Mouse (Mus musculus) Patski (cell line): ENCODE results near the gene Lgr4. TPM values are rescaled to one million over a fixed set of nuclear protein-coding genes. Genes with fewer than 3 reads are reported as not detected.

Experiments used
- ATAC-seq: fragments of 100-300 bp; one replicate; pipeline ENCODE4 v1.8.0; 2021
- CTCF ChIA-PET: fragments of 350-600 bp; sonication (Branson Sonifier 250); formaldehyde crosslinking; loops from one replicate; lab custom pipeline; 2022; ENCODE audit warnings: inconsistent platforms; lab: Charles Lee
- POLR2A ChIA-PET: fragments of 350-600 bp; sonication (Branson Sonifier 250); formaldehyde crosslinking; loops from one replicate; lab custom pipeline; 2022; ENCODE audit warnings: antibody characterized with exemption, inconsistent platforms; lab: Charles Lee
- DNase-seq: peaks from one replicate; pipeline ENCODE4 v3.0.0-alpha.2; 2011; ENCODE audit warnings: low read depth, low spot score
- H3K27me3 ChIP-seq: fragments of 371-371 bp; one replicate; pipeline ENCODE4 v1.5.1; 2021
- CTCF ChIP-seq: fragments of 100-300 bp; IDR thresholded peaks from one replicate; pipeline ENCODE4 v1.5.1; 2021
- in situ Hi-C: fragments of 300-500 bp; cut with MboI; formaldehyde crosslinking; loops from 3 replicates; pipeline ENCODE4 v1.11.1; 2018; ENCODE audit warnings: low pct_unique_long_range_greater_than_20kb, mixed read lengths
- polyA plus RNA-seq: library from polyadenylated mRNA; unstranded; gene quantifications from one replicate; pipeline ENCODE4 v1.2.3, GENCODE M21; 2021

The Lgr4 gene
- polyA plus RNA-seq, 1 experiment from 2014 or later = 48.5 TPM

DNA sequence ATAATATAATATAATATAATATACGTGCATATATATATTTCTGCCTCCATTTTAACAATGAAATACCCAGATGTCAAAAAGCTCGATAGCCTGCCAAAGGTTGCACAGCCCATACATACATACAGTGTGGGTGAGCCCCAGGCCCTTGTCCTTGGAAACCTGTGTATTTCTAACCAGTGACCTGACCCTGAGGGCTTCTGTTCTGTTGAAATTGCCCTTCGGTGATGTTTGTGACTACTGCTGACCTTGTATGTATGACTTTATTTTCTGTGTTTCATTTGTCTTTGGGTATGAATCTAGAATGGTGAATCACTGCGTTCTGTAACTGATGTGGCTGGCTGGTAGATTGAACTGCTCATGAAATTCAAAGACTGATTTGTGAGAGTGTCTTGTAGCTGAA lies 49.4 kb downstream of the Lgr4 start:
- no peak for TF ChIP-seq CTCF
- CTCF ChIA-PET = interaction anchor here (0.7 to 1.4 kb wide), 2 partner anchors 16 to 20 kb away, joined by 3 read pairs; no protein-coding TSS in a partner anchor
- in situ Hi-C loops = no loop called here
- no peak for ATAC-seq
- H3K27me3 ChIP-seq = no peaks in the 10 kb centered on the region
- POLR2A ChIA-PET = no interaction called here
- DNase-seq = no peak

DNA sequence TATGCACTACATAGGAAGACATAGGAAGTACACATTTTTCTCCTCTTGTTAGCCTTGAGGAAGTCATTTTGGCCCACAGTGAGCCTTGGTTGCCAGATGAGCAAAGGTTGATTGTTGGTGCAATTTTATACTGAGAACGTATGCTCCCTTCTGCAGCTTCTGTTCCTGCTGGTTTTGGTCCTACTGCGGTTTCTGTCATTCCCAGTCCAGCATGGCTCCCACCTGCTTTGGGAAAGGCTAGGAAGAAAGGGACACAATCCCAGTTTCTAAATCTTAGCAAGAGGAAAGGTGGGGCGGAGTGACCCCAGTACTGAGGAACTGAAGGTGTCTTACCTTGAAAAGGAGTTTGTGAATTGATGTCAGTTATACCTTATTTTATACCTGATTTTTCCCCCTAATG lies 51.9 kb downstream of the Lgr4 start:
- no peak for ATAC-seq
- in situ Hi-C loops = no loop called here

DNA sequence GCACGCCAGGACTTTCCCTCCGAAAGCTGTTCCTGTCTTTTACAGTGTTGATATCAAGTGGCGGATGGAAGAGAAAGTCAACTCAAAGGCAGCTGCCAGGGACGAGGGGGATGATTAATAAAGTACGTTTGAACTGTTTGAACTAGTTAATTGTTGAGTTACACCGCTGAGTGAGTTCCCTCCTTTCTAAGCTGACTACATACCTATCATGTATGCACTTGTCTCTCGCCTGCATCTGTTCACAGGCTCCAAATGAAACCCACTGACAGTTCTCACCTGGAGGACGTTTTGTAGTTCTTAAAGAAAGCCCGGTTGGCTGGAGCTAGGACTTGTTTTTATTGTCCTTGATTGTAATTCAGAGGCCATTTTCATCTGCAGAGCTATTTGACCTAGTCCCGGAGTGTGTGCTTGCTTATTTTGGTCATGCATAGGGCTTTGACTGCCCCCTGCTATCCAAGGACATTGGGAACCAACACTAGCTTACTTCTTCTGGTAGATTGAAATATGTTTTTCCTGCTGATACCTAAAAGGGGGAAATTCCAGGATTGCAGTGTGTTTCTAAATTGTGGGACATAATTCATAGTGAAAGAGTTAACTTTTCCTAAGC lies 52.6 kb downstream of the Lgr4 start:
- POLR2A ChIA-PET = interaction anchor here (1.6 kb wide), 1 partner anchor 12 kb away, joined by 3 read pairs; no protein-coding TSS in a partner anchor
- CTCF ChIA-PET = interaction anchor here (0.8 to 2.3 kb wide), 4 partner anchors 11 to 27 kb away, joined by 3 to 5 read pairs (median 4); no protein-coding TSS in a partner anchor
- in situ Hi-C loops = no loop called here

More for the DNA sequence above, 51.9 kb downstream of the Lgr4 start:
- POLR2A ChIA-PET = interaction anchor here (1.6 kb wide), 1 partner anchor 12 kb away, joined by 3 read pairs; no protein-coding TSS in a partner anchor
- TF ChIP-seq CTCF = no peak
- CTCF ChIA-PET = interaction anchor here (1.0 to 2.3 kb wide), 2 partner anchors 15 to 20 kb away, joined by 4 to 5 read pairs; no protein-coding TSS in a partner anchor
- no peaks in the 10 kb centered on the region for H3K27me3 ChIP-seq
- no peak for DNase-seq

DNA sequence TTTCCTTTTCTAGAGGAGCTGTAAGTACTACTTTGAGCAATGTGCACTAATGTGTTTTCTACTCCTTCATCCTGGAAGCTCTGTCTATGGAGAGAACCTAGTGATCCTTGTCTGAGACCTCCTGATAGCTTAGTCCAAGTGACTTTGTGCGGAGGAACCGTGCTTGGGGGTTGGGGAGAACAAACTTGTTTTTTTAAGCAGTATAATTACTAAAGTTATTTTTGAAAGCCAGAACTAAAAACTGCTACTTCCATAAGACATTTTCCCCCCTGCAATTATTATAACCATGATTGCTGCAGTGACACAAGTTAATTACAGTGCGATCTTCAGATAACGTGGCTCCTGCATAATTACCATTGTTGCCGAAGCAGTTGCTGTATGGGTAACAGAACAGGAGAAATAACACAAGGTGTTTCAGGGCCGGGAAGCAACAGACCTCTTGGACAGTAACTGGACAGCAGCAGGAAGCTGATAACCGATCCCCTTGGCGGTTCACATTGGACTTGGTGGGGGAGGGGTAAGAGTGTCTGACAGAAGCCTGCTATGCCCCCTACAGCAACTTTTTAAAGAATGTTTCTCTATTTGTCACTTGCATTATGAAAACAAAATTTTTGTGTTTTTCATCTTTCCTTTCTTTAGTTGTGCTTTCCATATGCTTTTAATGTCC lies 53.4 kb downstream of the Lgr4 start:
- in situ Hi-C loops = no loop called here
- DNase-seq (no peak), ATAC-seq (no peak)
- ChIA-PET POLR2A (interaction anchor here (1.6 kb wide), 1 partner anchor 11 kb away, joined by 3 read pairs; no protein-coding TSS in a partner anchor), CTCF (interaction anchor here (0.8 to 2.3 kb wide), 4 partner anchors 12 to 50 kb away, joined by 3 to 5 read pairs (median 4); no protein-coding TSS in a partner anchor)
- no peaks in the 10 kb centered on the region for H3K27me3 ChIP-seq
- no peak for TF ChIP-seq CTCF

More for the DNA sequence above, 52.6 kb downstream of the Lgr4 start:
- H3K27me3 ChIP-seq = no peaks in the 10 kb centered on the region
- DNase-seq = no peak
- ATAC-seq = no peak
- TF ChIP-seq CTCF = no peak

DNA sequence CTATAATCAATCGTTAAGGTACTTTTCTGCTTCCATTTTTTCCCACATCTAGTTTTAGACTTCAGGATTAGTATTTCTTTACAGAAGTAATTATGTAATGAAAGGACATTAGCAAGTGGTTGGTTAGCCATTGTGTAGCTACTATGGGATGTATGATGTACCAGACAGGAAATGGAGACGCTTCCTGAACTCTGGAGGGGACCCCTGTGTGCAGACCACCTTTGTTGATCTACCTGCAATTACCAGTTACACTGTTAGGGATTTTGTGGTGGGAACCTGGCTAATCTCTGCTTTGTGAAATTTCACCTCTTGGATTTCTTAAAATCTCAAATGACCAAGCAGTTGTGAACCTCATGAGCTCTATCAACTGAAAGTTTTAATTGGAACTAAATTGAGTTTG lies 54.9 kb downstream of the Lgr4 start:
- POLR2A ChIA-PET = no interaction called here

DNA sequence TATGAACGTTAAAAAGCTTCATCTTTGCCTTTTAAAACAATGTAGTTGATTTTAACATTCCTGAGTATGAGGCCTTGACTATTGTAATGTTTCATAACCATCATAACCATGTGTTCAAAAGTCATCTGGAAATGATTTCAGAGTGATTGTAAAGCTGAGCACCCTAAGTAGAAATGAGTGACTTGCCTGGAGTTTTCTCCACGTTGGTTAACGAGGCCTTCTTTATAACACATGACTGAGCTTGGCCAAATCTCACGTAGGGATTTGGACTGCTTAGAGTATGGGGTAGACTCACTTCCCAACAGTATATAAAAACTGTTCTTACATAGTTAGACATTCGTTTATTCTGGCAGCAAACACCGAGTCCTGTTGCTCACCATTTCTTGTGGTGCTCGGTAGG lies 55.5 kb downstream of the Lgr4 start:
- in situ Hi-C loops = no loop called here
- CTCF ChIA-PET = interaction anchor here (0.7 to 1.8 kb wide), 5 partner anchors 9 to 73 kb away, joined by 3 to 6 read pairs (median 4); no protein-coding TSS in a partner anchor
- POLR2A ChIA-PET = no interaction called here
- TF ChIP-seq CTCF = no peak
- ATAC-seq (no peak), DNase-seq (no peak)
- no peaks in the 10 kb centered on the region for H3K27me3 ChIP-seq

More for the DNA sequence above, 54.9 kb downstream of the Lgr4 start:
- no peaks in the 10 kb centered on the region for H3K27me3 ChIP-seq
- DNase-seq (no peak), ATAC-seq (no peak)
- in situ Hi-C loops = no loop called here
- TF ChIP-seq CTCF = no peak
- CTCF ChIA-PET = interaction anchor here (0.7 to 1.8 kb wide), 5 partner anchors 9 to 38 kb away, joined by 3 to 6 read pairs (median 4); no protein-coding TSS in a partner anchor

DNA sequence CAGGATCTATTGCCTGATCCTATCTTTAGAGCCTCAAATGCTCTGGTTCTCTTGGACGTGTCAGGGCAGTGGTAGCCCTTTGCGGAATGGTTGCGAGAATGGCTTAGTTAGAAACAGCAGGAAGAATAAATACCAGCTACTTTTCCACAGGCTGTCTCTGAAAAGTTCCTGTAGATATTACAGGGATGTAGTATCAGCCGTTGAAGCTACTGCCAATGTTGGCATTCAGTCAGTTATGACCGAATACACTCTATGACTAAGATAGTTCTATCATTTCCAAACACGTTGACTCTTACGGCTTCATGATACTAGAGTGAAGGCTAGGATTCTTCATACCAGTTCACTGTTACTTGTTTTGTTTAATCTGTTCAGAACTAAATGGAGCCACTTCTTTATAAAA lies 57.4 kb downstream of the Lgr4 start:
- DNase-seq (no peak), ATAC-seq (no peak)
- in situ Hi-C loops = no loop called here
- CTCF ChIA-PET = interaction anchor here (1.4 kb wide), 1 partner anchor 15 kb away, joined by 3 read pairs; no protein-coding TSS in a partner anchor
- no peak for TF ChIP-seq CTCF
- no peaks in the 10 kb centered on the region for H3K27me3 ChIP-seq
- POLR2A ChIA-PET = interaction anchor here (0.5 kb wide), 1 partner anchor 243 kb away, joined by 4 read pairs; no protein-coding TSS in a partner anchor

DNA sequence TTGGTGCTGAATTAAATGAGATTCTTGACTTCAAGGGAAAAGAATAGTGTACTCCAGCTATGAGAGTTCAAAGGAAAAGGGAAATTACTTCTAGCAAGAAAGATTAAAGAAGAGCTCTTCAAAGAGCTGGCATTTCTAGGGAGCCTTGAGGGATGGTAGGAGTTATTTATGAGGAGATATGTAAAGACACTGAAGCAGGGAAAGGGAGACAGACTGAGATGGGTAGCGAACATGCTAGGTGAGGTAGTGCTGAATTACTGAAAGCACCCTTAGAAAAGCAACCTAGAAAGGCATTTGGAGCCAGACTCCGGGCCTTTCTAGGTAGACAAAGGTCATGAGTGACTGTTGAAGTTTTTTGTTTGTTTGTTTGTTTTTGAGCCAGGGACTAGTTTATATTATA lies 58.7 kb downstream of the Lgr4 start:
- in situ Hi-C loops = no loop called here
- DNase-seq = no peak
- CTCF ChIA-PET = no interaction called here
- POLR2A ChIA-PET = no interaction called here
- no peak for ATAC-seq
- TF ChIP-seq CTCF = no peak
- no peaks in the 10 kb centered on the region for H3K27me3 ChIP-seq

DNA sequence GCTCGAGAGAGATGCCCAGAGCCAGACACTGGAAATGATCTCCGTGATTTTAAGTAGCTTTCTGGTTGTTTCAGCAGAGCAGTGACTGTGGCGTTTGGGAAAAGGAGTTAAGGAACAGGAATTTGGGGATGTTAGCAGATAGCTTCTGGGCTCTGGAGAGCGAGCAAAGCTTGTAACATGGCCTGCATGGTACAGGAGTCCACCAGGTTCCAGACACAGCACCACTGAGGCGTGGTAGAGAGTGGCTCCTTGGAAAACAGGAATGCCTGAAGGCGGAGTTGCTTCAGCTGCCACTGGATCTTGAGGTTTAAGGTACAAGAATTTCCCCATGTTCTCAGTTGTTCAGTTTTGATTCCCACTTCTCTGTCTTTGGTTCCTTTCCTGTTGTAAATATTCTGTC lies 59.9 kb downstream of the Lgr4 start:
- in situ Hi-C loops = no loop called here
- ATAC-seq = no peak
- POLR2A ChIA-PET = no interaction called here

DNA sequence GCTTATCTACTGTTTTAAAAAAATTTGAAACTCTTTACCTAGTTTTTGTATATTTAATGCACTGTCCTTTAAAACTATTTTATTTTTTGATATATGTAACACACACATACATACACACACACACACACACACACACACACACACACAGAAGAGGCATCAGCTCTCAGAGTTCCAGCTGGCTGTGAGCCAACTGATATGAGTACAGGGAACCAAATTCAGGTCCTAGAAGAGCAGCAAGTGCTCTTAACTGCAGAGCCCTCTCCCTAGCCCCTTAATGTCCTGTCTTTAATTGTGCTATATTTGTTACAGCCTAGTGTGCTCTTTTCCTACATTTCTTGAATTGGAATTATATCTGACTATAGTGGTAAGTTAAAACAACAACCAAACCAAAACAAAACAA lies 61.8 kb downstream of the Lgr4 start:
- no peaks in the 10 kb centered on the region for H3K27me3 ChIP-seq
- DNase-seq (no peak), ATAC-seq (no peak)
- ChIA-PET CTCF (interaction anchor here (2.0 kb wide), 1 partner anchor 20 kb away, joined by 4 read pairs; no protein-coding TSS in a partner anchor), POLR2A (no interaction called here)
- in situ Hi-C loops = no loop called here
- TF ChIP-seq CTCF = no peak

More for the DNA sequence above, 59.9 kb downstream of the Lgr4 start:
- H3K27me3 ChIP-seq = no peaks in the 10 kb centered on the region
- TF ChIP-seq CTCF = no peak
- CTCF ChIA-PET = interaction anchor here (2.0 kb wide), 1 partner anchor 18 kb away, joined by 4 read pairs; no protein-coding TSS in a partner anchor
- DNase-seq = no peak
